Mouse (Mus musculus) heart, adult 8-10 months (tissue): Measurements from ENCODE around the gene Gm3839. TPM values are rescaled to one million over a fixed set of nuclear protein-coding genes. Genes with fewer than 3 reads are reported as not detected.
"Not testable (repeated sequence)": the region's sequence is repeated elsewhere in the genome, so short reads cannot be mapped to it uniquely, and the experiment has no call there.

Source experiments
- DNase-seq: peaks from one replicate; pipeline ENCODE4 v3.0.0; 2022; ENCODE audit warnings: low spot score
- microRNA-seq: library from miRNA; unstranded; fragments of <30 nt; microRNA quantifications from one replicate; pipeline ENCODE4 v1.2.0, GENCODE M21; 2022
- total RNA-seq, 4 experiments: library from RNA; stranded (reverse); gene quantifications; 2 replicates each; pipeline ENCODE4 v1.2.4; 2022

Gene Gm3839
- under 1 TPM; 0.24 to 0.62 (median 0.44) TPM for total RNA-seq

DNA sequence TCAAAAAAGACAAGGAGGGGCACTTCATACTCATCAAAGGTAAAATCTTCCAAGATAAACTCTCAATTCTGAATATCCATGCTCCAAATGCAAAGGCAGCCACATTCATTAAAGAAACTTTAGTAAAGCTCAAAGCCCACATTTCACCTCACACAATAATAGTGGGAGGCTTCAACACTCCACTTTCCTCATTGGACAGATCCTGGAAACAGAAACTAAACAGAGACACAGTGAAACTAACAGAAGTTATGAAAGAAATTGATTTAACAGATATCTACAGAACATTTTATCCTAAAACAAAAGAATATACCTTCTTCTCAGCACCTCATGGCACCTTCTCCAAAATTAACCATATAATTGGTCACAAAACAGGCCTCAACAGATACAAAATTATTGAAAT lies at the start of gene Gm3839:
Gene Gm3839 (minus strand): TSS at position 101 of the 400 bp plus-strand sequence.
- DNase-seq, result not testable (repeated sequence)

DNA sequence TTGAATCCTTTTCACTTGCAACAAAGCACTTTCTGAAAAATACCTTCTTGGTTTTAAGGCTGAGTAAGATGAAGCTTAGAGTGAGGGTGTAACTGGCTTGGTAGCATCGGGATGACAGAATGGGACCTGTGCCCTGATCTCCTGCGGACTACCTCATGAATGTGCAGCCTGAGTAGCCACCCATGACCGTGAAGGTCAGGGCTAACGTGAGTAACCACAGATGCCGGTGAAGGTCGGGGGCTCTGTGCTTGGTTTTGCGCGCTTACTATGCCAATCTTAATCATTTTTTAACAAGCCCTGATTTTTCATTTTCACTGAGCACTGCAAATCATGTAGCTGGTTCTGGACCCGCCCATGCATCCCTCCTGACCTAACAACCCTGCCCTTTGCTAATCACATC lies 49.1 kb upstream of the Gm3839 start:
- DNase-seq, result no peak

GRCm38 (mm10) chr14:11377846-11378245 lies 21.3 kb upstream of the Gm3839 start:
- DNase-seq, result no peak

DNA sequence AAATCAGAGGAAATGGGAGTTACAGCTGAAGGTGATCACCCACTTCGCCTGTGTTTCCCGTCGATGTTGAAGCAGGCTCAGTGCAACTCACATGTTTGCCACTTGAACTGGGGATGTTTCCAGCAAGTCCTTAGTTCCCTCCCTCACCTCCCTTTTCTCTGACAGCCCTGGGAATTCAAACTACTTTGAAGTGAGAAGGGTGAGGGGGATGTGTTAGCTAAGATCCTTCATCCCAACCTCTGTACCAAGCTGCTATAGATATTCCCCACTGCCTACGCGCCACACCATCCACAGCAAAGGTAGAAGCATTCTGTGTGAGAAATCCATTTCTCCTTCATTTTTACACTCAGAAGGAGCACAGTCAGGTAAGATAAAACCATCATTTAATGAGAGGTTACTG lies 18.7 kb upstream of the Gm3839 start:
- DNase-seq, result no peak

- no peak for DNase-seq
Measured at GRCm38 (mm10) chr14:11346086-11346485, 10.4 kb downstream of the Gm3839 start.

- no peak for DNase-seq
Measured at GRCm38 (mm10) chr14:11329993-11330392, 26.5 kb downstream of the Gm3839 start.

- peak; percentile 11 for DNase-seq
Measured at GRCm38 (mm10) chr14:11307079-11307478, 49.4 kb downstream of the Gm3839 start.

GRCm38 (mm10) chr14:11287956-11288355 lies 68.6 kb downstream of the Gm3839 start:
- not testable (repeated sequence) for DNase-seq

DNA sequence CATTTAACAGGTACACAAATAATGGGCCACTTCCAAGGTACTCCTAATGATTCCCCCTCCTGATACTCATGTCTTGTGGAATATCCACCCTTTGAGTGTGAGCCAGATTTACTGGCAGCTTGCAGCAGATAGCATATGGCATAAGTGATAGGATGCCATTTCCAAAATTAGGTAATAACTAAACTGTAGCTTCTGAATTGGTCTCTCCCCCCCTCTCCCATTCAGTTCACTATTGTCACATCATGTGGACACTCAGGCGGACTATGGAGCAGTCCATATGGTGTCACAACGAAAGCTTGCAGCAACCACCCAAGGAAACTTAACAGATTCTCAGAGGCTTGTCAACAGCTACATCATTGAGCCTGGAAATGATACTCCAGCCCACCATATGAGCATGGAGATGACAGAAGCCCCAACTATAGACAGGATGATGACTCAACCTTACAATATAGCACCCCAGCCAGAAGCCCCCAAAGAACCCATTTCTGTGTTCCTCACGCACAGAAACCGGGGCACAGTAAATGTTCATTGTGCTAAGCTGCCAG lies 99.3 kb downstream of the Gm3839 start:
- DNase-seq, result no peak

DNA sequence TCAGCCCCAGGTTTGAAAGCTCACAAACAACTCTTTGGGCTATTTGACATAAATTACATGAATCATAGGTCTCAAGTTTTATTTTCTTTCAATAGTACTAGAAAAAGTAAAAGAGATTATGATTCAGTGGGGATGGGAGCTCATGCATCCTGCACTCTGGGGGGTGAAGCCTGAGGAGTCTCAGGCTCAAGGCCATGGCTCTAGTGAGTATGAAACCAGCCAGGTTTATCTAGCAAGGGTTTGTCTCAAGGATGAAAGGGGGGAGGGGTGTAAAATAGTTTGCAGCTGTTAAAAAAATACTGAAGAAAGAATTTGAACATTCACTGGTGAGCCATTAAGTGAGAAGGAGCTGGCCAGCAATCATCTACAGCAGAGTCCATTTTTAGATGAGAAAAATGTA lies 108.5 kb downstream of the Gm3839 start:
- DNase-seq, result no peak

GRCm38 (mm10) chr14:11244546-11244945 lies 112.0 kb downstream of the Gm3839 start:
- DNase-seq, result no peak

GRCm38 (mm10) chr14:11232086-11232485 lies 124.4 kb downstream of the Gm3839 start:
- DNase-seq, result no peak

Small RNA genes within 50 kb of the gene (microRNA-seq; reads per million reads assigned to microRNA genes)
- not detected for gene Mir5124b

Other genes with a start within 250 kb of the Gm3839 start
- gene Fhit, start 194.7 kb downstream of the Gm3839 start, total RNA-seq, result 1 to 10 TPM; 1.2 to 2.0 (median 1.5) TPM
- 10 to 100 TPM; 43.4 to 66.5 (median 48.8) TPM for gene Ptprg, start 196.8 kb upstream of the Gm3839 start, total RNA-seq